Mouse (Mus musculus): ENCODE results near the gene Gm37240. TPM values are rescaled to one million over a fixed set of nuclear protein-coding genes. Genes with fewer than 3 reads are reported as not detected.

Gm37240 gene
- polyA plus RNA-seq, 1 experiment from 2014 or later, result 1.1 TPM

- Histone ChIP-seq H3K27ac (no peak overlapping the region), H3K4me1 (no peaks in the 10 kb centered on the region), H3K4me2 (replicated peaks) (no peak overlapping the region), H3K9ac (no peak overlapping the region), H3K9me3 (no peaks in the 10 kb centered on the region), H3K36me3 (no peaks in the 10 kb centered on the region), H3K4me3 (no peak overlapping the region), H3K27me3 (replicated peaks) (no peaks in the 10 kb centered on the region)
- no peak for ATAC-seq (ENCODE audit: low FRiP score, low read depth)
- WGBS, result 76% methylated on average over 9 of the region's 9 CpGs
Observed at GRCm38 (mm10) chr3:85015667-85016066, 871.7 kb downstream of the Gm37240 start.

- Histone ChIP-seq H3K4me1 (no peaks in the 10 kb centered on the region), H3K4me2 (replicated peaks) (no peak overlapping the region), H3K9ac (no peak overlapping the region), H3K27me3 (replicated peaks) (no peaks in the 10 kb centered on the region), H3K4me3 (no peak overlapping the region), H3K27ac (no peak overlapping the region), H3K9me3 (no peaks in the 10 kb centered on the region), H3K36me3 (no peaks in the 10 kb centered on the region)
- no peak for ATAC-seq (ENCODE audit: low FRiP score, low read depth)
- 84% methylated on average over 6 of the region's 6 CpGs for WGBS
Observed at GRCm38 (mm10) chr3:85012889-85013288, 874.4 kb downstream of the Gm37240 start.

- H3K4me2 ChIP-seq (replicated peaks), result no peak overlapping the region
- H3K4me3 ChIP-seq, result no peak overlapping the region
- H3K27ac ChIP-seq, result no peak overlapping the region
- 58% methylated on average over 2 of the region's 2 CpGs for WGBS
- H3K9me3 ChIP-seq, result no peaks in the 10 kb centered on the region
- ATAC-seq (ENCODE audit: low FRiP score, low read depth), result no peak
- no peaks in the 10 kb centered on the region for H3K36me3 ChIP-seq
- no peaks in the 10 kb centered on the region for H3K27me3 ChIP-seq (replicated peaks)
- no peak overlapping the region for H3K9ac ChIP-seq
- H3K4me1 ChIP-seq, result no peaks in the 10 kb centered on the region
Observed at GRCm38 (mm10) chr3:85005257-85005656, 882.1 kb downstream of the Gm37240 start.

- no peak overlapping the region for H3K27ac ChIP-seq
- H3K4me2 ChIP-seq (replicated peaks), result no peak overlapping the region
- no peaks in the 10 kb centered on the region for H3K27me3 ChIP-seq (replicated peaks)
- peaks cover 3% of the 10 kb centered on the region; the same call in 1 of the 2 replicates for H3K9me3 ChIP-seq
- H3K36me3 ChIP-seq, result no peaks in the 10 kb centered on the region
- WGBS, result 93% methylated on average over 4 of the region's 4 CpGs
- ATAC-seq (ENCODE audit: low FRiP score, low read depth), result no peak
- no peaks in the 10 kb centered on the region for H3K4me1 ChIP-seq
- H3K4me3 ChIP-seq, result no peak overlapping the region
- no peak overlapping the region for H3K9ac ChIP-seq
Observed at GRCm38 (mm10) chr3:84988880-84989279, 898.4 kb downstream of the Gm37240 start.

- WGBS, result 90% methylated on average over 8 of the region's 8 CpGs
- H3K9ac ChIP-seq, result no peak overlapping the region
- 0 out of 2 replicates have a peak, but pooled peaks cover under 1% of the 10 kb centered on the region for H3K36me3 ChIP-seq
- H3K4me3 ChIP-seq, result no peak overlapping the region
- H3K4me2 ChIP-seq (replicated peaks), result no peak overlapping the region
- no peak for ATAC-seq (ENCODE audit: low FRiP score, low read depth)
- H3K27me3 ChIP-seq (replicated peaks), result no peaks in the 10 kb centered on the region
- no peak overlapping the region for H3K27ac ChIP-seq
- no peaks in the 10 kb centered on the region for H3K9me3 ChIP-seq
- H3K4me1 ChIP-seq, result no peaks in the 10 kb centered on the region
Observed at GRCm38 (mm10) chr3:84985121-84985625, 902.1 kb downstream of the Gm37240 start.

- H3K9me3 ChIP-seq, result no peaks in the 10 kb centered on the region
Observed at GRCm38 (mm10) chr3:84982688-84983087, 904.6 kb downstream of the Gm37240 start.

GRCm38 (mm10) chr3:84980158-84980557 is 907.2 kb downstream of the Gm37240 start:
- peaks cover 12% of the 10 kb centered on the region; the same call in 1 of the 2 replicates for H3K36me3 ChIP-seq
- H3K4me1 ChIP-seq, result no peaks in the 10 kb centered on the region
- no peak overlapping the region for H3K4me3 ChIP-seq
- 99% methylated on average over 2 of the region's 2 CpGs for WGBS
- no peak for ATAC-seq (ENCODE audit: low FRiP score, low read depth)
- H3K27me3 ChIP-seq (replicated peaks), result no peaks in the 10 kb centered on the region
- no peak overlapping the region for H3K27ac ChIP-seq
- H3K9ac ChIP-seq, result no peak overlapping the region
- no peak overlapping the region for H3K4me2 ChIP-seq (replicated peaks)
- H3K9me3 ChIP-seq, result no peaks in the 10 kb centered on the region

More at GRCm38 (mm10) chr3:84982688-84983087, 904.6 kb downstream of the Gm37240 start:
- Histone ChIP-seq H3K27me3 (replicated peaks) (no peaks in the 10 kb centered on the region), H3K9ac (no peak overlapping the region), H3K4me2 (replicated peaks) (no peak overlapping the region), H3K27ac (no peak overlapping the region), H3K4me3 (no peak overlapping the region), H3K36me3 (peaks cover 5% of the 10 kb centered on the region; the same call in 1 of the 2 replicates), H3K4me1 (no peaks in the 10 kb centered on the region)
- ATAC-seq (ENCODE audit: low FRiP score, low read depth), result no peak
- WGBS, result 80% methylated on average over 4 of the region's 4 CpGs

- no peak overlapping the region for H3K4me2 ChIP-seq (replicated peaks)
- H3K4me1 ChIP-seq, result no peaks in the 10 kb centered on the region
- no peaks in the 10 kb centered on the region for H3K9me3 ChIP-seq
- H3K4me3 ChIP-seq, result no peak overlapping the region
- 93% methylated on average over 11 of the region's 11 CpGs for WGBS
- H3K36me3 ChIP-seq, result peaks cover 12% of the 10 kb centered on the region; the same call in 1 of the 2 replicates
- ATAC-seq (ENCODE audit: low FRiP score, low read depth), result no peak
- H3K27me3 ChIP-seq (replicated peaks), result no peaks in the 10 kb centered on the region
- no peak overlapping the region for H3K9ac ChIP-seq
- H3K27ac ChIP-seq, result no peak overlapping the region
Observed at GRCm38 (mm10) chr3:84978676-84979075, 908.6 kb downstream of the Gm37240 start.

GRCm38 (mm10) chr3:84974193-84974592 is 913.1 kb downstream of the Gm37240 start:
- WGBS, result 87% methylated on average over 9 of the region's 9 CpGs
- H3K9ac ChIP-seq, result no peak overlapping the region
- H3K27me3 ChIP-seq (replicated peaks), result no peaks in the 10 kb centered on the region
- peaks cover 27% of the 10 kb centered on the region for H3K36me3 ChIP-seq
- no peak for ATAC-seq (ENCODE audit: low FRiP score, low read depth)
- no peak overlapping the region for H3K27ac ChIP-seq
- H3K9me3 ChIP-seq, result no peaks in the 10 kb centered on the region
- no peak overlapping the region for H3K4me3 ChIP-seq
- H3K4me1 ChIP-seq, result no peaks in the 10 kb centered on the region
- no peak overlapping the region for H3K4me2 ChIP-seq (replicated peaks)

GRCm38 (mm10) chr3:84972881-84973280 is 914.4 kb downstream of the Gm37240 start:
- peaks cover 30% of the 10 kb centered on the region for H3K36me3 ChIP-seq
- WGBS, result 88% methylated on average over 2 of the region's 2 CpGs
- no peak for ATAC-seq (ENCODE audit: low FRiP score, low read depth)

GRCm38 (mm10) chr3:84971561-84971960 is 915.8 kb downstream of the Gm37240 start:
- no peaks in the 10 kb centered on the region for H3K27me3 ChIP-seq (replicated peaks)
- no peak overlapping the region for H3K4me3 ChIP-seq
- no peak overlapping the region for H3K9ac ChIP-seq
- H3K27ac ChIP-seq, result no peak overlapping the region
- no peaks in the 10 kb centered on the region for H3K9me3 ChIP-seq
- 90% methylated on average over 5 of the region's 5 CpGs for WGBS
- H3K4me1 ChIP-seq, result no peaks in the 10 kb centered on the region
- ATAC-seq (ENCODE audit: low FRiP score, low read depth), result no peak
- H3K36me3 ChIP-seq, result peaks cover 27% of the 10 kb centered on the region
- H3K4me2 ChIP-seq (replicated peaks), result no peak overlapping the region

More at GRCm38 (mm10) chr3:84972881-84973280, 914.4 kb downstream of the Gm37240 start:
- Histone ChIP-seq H3K4me1 (no peaks in the 10 kb centered on the region), H3K9me3 (no peaks in the 10 kb centered on the region), H3K4me2 (replicated peaks) (no peak overlapping the region), H3K27me3 (replicated peaks) (no peaks in the 10 kb centered on the region), H3K9ac (no peak overlapping the region), H3K4me3 (no peak overlapping the region), H3K27ac (no peak overlapping the region)

- Histone ChIP-seq H3K27me3 (replicated peaks) (no peaks in the 10 kb centered on the region), H3K27ac (no peak overlapping the region), H3K9me3 (no peaks in the 10 kb centered on the region), H3K36me3 (peaks cover 26% of the 10 kb centered on the region), H3K4me2 (replicated peaks) (no peak overlapping the region), H3K4me1 (no peaks in the 10 kb centered on the region), H3K9ac (no peak overlapping the region), H3K4me3 (no peak overlapping the region)
- 96% methylated on average over 4 of the region's 4 CpGs for WGBS
- ATAC-seq (ENCODE audit: low FRiP score, low read depth), result no peak
Observed at GRCm38 (mm10) chr3:84967364-84967763, 920.0 kb downstream of the Gm37240 start.

GRCm38 (mm10) chr3:84965156-84965555 is 922.2 kb downstream of the Gm37240 start:
- no peaks in the 10 kb centered on the region for H3K4me1 ChIP-seq
- H3K36me3 ChIP-seq, result peaks cover 10% of the 10 kb centered on the region
- no peak for ATAC-seq (ENCODE audit: low FRiP score, low read depth)
- no peak overlapping the region for H3K9ac ChIP-seq
- H3K4me2 ChIP-seq (replicated peaks), result no peak overlapping the region
- H3K4me3 ChIP-seq, result no peak overlapping the region
- no peaks in the 10 kb centered on the region for H3K27me3 ChIP-seq (replicated peaks)
- no peaks in the 10 kb centered on the region for H3K9me3 ChIP-seq
- WGBS, result 93% methylated on average over 5 of the region's 5 CpGs
- no peak overlapping the region for H3K27ac ChIP-seq

Data from neural tube, embryonic 12.5 days (tissue).